Mouse (Mus musculus) layer of hippocampus, postnatal 36 days (tissue): Measurements from ENCODE around the gene Ell. TPM values are rescaled to one million over a fixed set of nuclear protein-coding genes. Genes with fewer than 3 reads are reported as not detected.
A peak's percentile ranks its signal among the peaks of the same experiment; 100 is the strongest.
"Not testable (repeated sequence)": the region's sequence is repeated elsewhere in the genome, so short reads cannot be mapped to it uniquely, and the experiment has no call there.

Experiments used
- DNase-seq, 2 experiments: peaks; one replicate each; pipeline ENCODE4 v3.0.0; 2022
- total RNA-seq, 2 experiments: library from RNA; stranded (reverse); gene quantifications; 2 replicates each; pipeline ENCODE4 v1.2.3; 2021

The Ell gene
- total RNA-seq, 2 experiments from 2014 or later = 18.6 to 23.4 TPM

GRCm38 (mm10) chr8:70507027-70507393 is 32.2 kb upstream of the Ell start:
- no peak for DNase-seq

GRCm38 (mm10) chr8:70509281-70509952 is 29.8 kb upstream of the Ell start:
- no peak for DNase-seq

GRCm38 (mm10) chr8:70510228-70510915 is 28.9 kb upstream of the Ell start, which contains the start of gene Uba52:
Gene Uba52, minus strand, starts transcription at chr8:70510801.
- peak; percentile 98 for DNase-seq

GRCm38 (mm10) chr8:70511174-70511573 is 28.1 kb upstream of the Ell start:
- not testable (repeated sequence) for DNase-seq

GRCm38 (mm10) chr8:70511770-70512169 is 27.5 kb upstream of the Ell start:
- no peak for DNase-seq

- no peak for DNase-seq
Measured at GRCm38 (mm10) chr8:70512253-70512903, 26.9 kb upstream of the Ell start.

GRCm38 (mm10) chr8:70513441-70513840 is 25.8 kb upstream of the Ell start:
- DNase-seq = no peak

- DNase-seq = no peak
Measured at GRCm38 (mm10) chr8:70517940-70518643, 21.2 kb upstream of the Ell start.

GRCm38 (mm10) chr8:70519043-70519442 is 20.2 kb upstream of the Ell start:
- DNase-seq = no peak

GRCm38 (mm10) chr8:70519606-70520005 is 19.7 kb upstream of the Ell start:
- no peak for DNase-seq

- peak; percentile 95 to 96 for DNase-seq
Measured at GRCm38 (mm10) chr8:70522592-70523403, 16.5 kb upstream of the Ell start.

GRCm38 (mm10) chr8:70527111-70527511 is 12.1 kb upstream of the Ell start:
- no peak for DNase-seq

- DNase-seq = peak; percentile 98 to 99
Measured at GRCm38 (mm10) chr8:70527512-70528181, 11.6 kb upstream of the Ell start, which contains the start of the genes Fkbp8 and Kxd1. Gene Fkbp8, plus strand, starts transcription at chr8:70527724. Gene Kxd1, minus strand, starts transcription at chr8:70527956.

- DNase-seq = no peak
Measured at GRCm38 (mm10) chr8:70528182-70528797, 11.0 kb upstream of the Ell start.

- DNase-seq = no peak
Measured at GRCm38 (mm10) chr8:70529299-70529698, 10.0 kb upstream of the Ell start.

GRCm38 (mm10) chr8:70529741-70530161 is 9.5 kb upstream of the Ell start:
- no peak for DNase-seq

GRCm38 (mm10) chr8:70530314-70530713 is 8.9 kb upstream of the Ell start:
- no peak for DNase-seq

GRCm38 (mm10) chr8:70534281-70534680 is 5.0 kb upstream of the Ell start:
- no peak for DNase-seq

GRCm38 (mm10) chr8:70535221-70535620 is 4.0 kb upstream of the Ell start:
- DNase-seq = no peak

- DNase-seq = no peak
Measured at GRCm38 (mm10) chr8:70535701-70536100, 3.6 kb upstream of the Ell start.
